Mouse (Mus musculus): Measurements from ENCODE around the gene Parp14.
"Not testable (repeated sequence)": the region's sequence is repeated elsewhere in the genome, so short reads cannot be mapped to it uniquely, and the experiment has no call there.

Parp14 gene

DNA sequence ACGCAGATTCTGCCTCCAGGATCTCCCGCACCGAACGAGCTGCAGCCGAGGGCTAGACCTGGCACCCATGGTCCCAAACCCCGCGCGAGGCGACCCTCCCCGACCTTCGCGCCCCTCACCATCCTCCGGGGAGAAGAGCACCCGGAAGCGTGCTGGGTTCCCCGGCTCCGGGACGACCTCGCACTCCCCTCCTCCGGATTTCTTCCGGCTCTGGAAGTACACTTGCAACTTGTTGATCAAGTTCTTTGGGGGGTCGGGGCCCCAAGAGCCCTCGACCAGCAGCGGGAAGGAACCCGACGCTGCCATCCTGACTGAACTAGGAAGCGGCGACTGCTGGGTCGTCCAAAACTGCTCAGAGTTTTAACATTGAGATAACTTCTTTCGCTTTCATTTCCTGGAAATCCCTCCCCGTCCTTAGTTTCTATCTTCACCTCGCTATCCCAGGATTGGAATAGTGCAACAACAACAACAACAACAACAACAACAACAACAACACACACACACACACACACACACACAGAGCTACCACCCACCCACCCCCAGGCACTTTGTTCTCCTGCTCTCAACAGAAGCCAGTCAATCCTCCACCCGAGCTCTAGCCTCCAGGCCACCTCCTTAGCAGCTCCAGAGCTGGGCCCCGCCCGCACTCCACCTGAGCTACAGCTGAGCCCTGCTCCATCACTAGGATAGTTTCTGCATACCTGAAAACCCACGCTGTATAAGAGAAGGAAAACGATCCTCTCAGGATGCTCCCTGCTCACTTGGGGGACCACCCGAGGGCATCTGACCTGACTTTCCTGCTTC, at the start of gene Parp14:
TSS of gene Parp14 (minus strand) at position 497 of the 804 bp plus-strand sequence.
- no peak for DNase-seq (ENCODE audit: low spot score in 2 of 2)

DNA sequence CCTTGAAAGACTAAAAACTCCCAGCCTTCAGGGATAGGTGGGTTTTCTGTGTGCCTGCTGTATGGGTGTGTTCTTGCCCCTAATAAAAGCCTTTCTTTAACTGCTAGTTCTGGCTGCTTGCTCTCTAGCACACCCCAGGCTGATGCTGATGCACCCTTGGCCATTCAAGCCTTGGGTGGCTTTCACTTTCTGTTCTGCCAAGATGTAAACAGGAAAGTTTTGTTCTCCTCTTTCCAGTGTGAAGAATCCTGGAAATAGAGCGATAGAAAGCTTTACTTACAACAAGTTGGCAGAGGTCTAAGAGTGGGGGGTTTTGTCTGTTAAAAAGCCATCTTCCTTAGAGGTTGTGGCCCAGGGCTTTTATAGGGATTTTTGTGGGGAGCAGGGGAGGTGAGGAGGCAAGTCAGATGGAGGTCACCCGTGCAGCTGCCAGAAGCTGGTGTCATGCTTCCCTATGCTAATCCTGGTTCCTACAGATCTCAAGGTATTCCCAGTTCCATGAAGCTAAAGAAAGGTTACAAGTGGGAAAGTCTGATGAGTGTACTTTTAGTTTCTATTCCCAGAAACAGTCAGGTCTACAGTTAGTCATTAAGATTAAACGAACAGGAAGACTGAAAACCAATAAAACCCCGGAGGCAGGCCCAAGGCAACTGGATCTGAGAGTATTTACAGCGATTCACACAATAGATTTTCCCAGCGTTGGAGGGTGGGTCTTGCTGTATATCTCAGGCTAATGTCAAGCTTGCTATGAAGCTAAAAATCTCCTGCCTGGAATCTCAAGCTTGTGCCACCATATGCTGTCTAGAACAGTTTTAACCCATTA, 47.6 kb upstream of the Parp14 start:
- DNase-seq (ENCODE audit: low spot score in 2 of 2) = no peak

- DNase-seq (ENCODE audit: low spot score in 2 of 2) = no peak
These were observed 43.0 kb upstream of the Parp14 start for GRCm38 (mm10) chr16:35914301-35914700.

DNA sequence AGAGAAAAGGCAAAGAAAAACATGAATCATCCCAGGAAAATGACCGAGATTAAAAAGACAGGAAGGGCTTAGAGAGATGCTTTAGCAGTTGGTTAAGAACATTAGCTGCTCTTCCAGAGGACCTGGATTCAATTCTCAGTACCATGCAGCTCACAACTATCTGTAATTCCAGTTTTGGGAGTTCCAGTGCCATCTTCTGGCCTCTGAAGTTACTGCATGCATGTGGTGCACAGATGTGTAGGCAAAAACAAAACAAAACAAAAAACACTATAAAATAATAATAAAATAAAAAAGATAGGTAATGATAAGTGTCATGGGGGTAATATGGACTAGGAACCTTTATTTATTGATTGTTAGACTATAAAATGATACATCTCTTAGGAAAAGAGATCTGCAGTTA, 42.2 kb upstream of the Parp14 start:
- no peak for DNase-seq (ENCODE audit: low spot score in 2 of 2)

GRCm38 (mm10) chr16:35911449-35911848, 40.1 kb upstream of the Parp14 start:
- DNase-seq (ENCODE audit: low spot score in 2 of 2) = no peak

DNA sequence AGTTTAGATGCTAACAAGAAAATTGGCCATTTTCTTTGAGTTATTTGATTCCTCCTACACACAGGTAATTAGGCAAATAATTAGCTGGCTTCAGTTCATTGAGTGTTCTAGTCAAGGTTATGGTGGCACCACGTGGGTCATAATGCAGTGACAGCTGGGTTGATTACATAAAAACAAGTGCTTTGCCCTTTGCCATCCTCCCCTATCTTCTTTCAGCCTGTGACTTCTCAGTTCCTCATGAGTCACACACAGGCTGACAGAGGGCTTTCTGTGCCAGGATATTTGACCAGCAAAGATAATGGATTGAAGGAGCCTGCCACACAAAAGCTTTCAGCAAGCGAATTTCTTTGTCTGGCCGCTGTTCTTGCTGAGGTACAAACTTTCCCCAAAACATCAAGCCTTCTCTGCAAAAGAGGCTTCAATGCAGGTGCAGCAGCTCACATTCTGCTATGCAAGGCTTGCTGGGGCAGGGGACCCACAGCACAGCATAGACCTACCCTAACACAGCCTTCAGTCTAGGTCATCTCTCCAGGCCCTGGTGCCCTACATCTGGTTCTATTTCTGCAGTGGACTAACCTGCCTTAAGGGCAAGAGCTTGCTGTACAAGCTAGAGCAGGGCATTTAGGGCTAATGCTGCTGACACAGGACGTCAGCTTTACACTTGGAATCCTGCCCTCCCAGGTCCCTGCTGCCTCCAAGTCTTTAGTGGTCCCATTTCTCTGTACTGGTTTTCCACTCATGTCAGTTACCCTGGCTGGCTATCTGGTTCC, 36.3 kb upstream of the Parp14 start:
- DNase-seq (ENCODE audit: low spot score in 2 of 2) = no peak

DNA sequence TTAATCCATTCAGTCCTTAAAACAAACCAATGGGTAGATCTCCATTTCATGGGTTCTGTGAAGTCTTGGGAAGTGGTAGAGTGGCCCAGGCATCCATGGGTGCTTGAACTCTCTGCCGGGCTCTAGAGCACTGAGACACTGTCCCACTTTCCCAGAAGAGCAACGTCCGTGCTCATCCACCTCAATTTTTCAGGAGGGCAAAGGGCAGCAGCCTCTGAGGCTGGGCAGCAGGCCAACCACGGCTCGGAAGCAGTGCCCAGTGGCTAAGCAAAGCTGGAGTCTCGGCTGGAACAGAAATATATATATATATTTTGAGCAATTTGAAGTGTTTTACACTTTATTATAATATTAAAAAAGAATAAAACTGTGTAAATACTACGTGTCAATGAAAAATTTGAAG, 35.5 kb upstream of the Parp14 start:
- DNase-seq (ENCODE audit: low spot score in 2 of 2) = no peak

DNA sequence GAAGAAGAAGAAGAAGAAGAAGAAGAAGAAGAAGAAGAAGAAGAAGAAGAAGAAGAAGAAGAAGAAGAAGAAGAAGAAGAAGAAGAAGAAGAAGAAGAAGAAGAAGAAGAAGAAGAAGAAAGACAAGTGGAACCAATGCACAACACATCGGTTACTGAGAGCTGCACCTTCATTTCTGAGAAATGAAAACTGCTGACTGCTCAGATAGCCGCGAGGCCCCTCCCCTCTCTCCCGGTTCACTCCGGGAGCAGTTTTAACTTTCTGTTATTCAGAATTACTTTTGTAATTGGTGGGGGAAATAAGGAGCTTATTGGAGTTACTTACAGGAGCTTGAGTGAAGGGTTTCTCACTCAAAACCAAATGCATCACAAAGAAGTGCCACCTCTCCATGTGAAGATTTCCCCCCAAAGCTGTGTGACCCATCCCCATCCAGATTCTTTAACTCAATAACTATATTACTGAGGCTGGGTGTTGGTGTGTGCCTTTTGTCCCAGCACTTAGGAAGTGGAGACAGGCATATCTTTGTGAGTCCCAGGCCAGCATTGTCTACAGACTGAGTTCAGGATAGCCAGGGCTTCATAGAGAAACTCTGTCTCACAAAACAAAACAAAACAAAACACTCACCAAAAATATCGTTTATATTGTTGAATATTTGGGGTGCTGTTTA, 34.6 kb upstream of the Parp14 start:
- no peak for DNase-seq (ENCODE audit: low spot score in 2 of 2)

DNA sequence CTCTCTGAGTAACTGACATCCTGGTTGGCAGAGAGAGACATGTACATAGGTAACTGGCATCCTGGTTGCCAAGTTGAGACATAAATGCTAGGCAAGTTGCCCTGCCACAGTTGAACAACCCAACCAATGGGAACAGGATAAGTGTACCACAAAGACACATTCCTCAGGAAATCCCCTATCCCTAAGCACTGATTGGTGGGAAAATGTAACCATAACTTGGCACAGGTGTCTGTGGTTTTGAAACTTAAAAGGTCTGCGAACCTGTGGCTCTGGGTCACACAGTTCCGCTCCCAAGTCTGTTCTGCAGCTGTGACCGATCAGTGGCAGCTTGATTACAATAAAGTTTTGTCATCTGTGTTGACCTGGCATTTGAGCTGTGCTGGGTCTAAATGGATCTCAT, 34.0 kb upstream of the Parp14 start:
- DNase-seq (ENCODE audit: low spot score in 2 of 2) = no peak

DNA sequence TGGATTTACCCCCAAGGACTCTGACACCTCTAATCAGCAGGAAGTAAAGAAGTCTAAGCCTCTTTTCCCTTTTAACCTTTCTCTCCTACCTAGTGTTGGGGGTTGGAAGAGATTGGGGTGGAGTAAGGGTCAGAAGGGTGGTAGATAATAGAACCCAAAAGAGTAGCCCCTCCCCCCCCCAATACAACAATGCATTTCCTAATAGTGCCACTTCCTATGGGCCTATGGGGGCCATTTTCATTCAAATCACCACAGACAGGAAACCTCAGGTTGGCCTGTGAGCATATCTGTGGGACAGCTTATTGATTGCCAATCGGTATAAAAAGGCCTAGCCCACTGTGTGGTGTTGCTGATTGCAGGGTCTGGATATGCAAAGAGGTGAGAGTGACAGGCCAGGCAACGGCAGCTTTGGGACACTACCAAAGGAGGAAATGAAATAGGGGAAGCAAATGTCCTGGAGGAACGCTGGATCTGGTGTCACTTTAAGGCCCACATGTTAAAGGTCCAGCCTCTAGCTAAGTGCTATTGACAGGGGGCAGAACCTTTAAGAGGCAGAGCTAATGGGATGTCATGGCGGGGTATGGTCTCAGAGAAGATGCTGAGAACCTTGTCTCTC, 32.9 kb upstream of the Parp14 start:
- DNase-seq (ENCODE audit: low spot score in 2 of 2) = no peak

DNA sequence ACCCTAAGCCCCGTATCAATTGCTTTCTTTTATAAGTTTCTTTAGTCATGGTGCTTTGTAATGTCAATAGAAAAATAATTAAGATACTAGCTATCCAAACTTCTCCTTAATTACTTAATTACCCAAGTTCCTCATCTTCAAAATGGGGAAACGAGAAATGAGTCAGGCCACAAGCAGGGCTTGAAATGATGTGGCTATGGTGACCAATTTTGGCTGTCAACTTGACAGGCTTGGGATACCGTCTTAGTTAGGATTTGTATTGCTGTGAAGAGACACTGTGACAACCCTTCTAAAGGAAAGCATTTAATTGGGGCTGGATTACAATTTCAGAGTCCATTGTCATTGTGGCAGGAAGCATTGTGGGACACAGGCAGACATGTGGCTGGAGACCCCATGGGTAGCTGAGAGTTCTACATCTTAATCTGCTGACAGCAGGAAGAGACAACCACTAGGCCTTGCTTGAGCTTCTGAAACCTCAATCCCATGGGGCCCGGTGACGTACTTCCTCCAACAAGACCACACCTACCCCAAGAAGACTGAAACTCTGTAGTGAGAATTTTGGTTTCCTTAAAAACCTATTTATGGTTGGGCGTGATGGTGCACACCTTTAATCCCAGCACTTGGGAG, 31.8 kb upstream of the Parp14 start:
- DNase-seq (ENCODE audit: low spot score in 2 of 2) = no peak

DNA sequence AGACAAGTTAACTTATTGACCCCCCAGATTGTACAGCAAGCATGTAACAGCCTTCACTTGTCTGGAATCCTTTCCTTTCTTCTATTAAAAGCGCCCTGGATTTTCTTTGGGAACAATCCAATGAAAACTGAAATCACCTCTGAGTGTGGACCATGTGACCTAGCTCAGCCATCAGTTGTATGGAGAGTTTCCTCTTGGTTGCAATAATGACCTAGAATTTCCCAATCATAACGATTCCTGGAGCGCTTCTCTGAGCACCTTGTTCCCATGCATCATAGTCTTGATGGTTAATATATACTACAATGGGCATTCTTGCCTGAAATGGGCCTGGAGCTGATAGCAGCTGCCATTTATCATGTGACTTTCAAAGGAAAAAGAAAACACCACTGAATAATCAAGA, 29.2 kb upstream of the Parp14 start:
- no peak for DNase-seq (ENCODE audit: low spot score in 2 of 2)

GRCm38 (mm10) chr16:35894997-35895396, 23.7 kb upstream of the Parp14 start:
- DNase-seq (ENCODE audit: low spot score in 2 of 2) = no peak

- DNase-seq (ENCODE audit: low spot score in 2 of 2) = not testable (repeated sequence)
These were observed 20.3 kb upstream of the Parp14 start for GRCm38 (mm10) chr16:35891603-35892002.

DNA sequence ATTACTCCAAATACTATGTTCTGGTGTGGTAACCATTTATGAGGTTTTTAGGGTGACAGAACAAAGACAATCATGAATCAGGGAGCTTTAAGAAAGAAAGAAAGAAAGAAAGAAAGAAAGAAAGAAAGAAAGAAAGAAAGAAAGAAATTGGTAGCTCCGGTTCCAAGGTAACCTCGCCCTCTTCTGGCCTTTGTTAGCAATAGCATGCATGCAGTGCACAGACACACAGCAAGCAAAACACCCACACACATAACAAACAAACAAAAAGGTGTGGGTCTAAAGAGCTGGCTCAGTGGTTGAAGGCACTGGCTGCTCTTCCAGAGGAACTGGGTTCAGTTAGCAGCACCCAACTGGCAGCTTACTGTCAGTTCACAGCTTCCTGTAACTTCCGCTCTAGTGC, 19.3 kb upstream of the Parp14 start:
- DNase-seq (ENCODE audit: low spot score in 2 of 2) = no peak

GRCm38 (mm10) chr16:35888910-35889309, 17.6 kb upstream of the Parp14 start:
- DNase-seq (ENCODE audit: low spot score in 2 of 2) = no peak

DNA sequence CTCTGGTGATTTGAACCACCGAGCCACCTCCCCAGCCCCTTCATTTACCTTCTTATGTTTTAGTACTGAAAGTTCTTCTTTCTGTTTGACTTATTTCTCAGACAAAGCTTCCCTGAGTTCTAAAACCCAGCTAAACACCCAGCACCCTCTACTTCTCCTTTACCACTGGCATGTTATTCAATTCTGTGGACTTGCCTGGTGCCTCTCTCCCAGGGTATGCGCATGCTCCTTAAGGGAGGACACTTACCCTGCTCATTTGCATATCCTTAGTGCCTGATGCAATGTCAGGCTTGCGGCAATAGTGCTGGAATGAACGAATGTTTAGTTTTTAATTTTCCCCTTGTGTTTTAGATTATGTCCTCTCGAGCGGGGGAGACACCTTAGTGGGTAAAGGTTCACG, 16.8 kb upstream of the Parp14 start:
- no peak for DNase-seq (ENCODE audit: low spot score in 2 of 2)

DNA sequence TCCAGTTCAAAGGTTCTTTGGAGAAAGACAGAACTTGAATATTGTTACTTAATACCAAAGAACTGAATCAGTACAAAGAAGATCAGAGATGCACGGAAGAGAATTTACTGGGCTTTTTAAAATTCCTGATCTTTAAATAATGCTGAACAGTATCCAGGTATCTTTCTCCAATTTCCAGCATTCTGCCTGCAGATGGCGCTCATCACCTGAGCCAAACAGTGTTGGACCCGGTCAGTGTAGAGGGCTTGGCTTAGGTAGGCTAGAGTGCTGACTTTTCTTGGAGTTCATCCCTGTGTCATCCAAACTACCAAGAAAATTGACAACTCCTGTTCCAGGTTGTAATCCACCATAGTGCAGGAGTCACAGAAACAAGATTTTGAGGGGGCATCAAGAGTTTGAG, 3.1 kb upstream of the Parp14 start:
- peak in 1 of 2 experiments; percentile 19 for DNase-seq (ENCODE audit: low spot score in 2 of 2)

DNA sequence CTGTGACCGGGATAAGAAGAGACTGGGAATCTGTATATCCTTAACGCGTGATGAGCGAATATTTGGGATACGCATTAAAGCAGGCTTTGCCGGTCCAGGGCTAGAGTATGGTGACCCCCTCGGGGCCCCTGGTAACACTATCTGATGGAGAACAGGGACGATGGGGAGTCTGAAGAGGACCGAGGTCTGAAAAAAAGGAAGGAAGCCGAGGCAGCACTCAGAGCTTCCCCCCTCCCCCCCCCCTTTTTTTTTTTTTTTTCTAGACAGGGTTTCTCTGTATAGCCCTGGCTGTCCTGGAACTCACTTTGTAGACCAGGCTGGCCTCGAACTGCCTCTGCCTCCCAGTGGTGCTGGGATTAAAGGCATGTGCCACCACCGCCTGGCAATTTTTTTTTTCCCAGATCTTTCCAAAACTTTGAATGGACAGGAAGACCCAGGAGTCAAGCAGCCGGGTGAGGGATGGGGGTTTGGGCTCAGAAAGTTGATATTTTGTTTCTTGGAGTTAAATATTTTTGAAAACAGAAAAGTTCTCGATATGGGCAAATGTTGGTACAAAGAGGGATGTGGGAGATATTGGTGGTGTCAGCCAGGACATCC, 1.2 kb upstream of the Parp14 start:
- no peak for DNase-seq (ENCODE audit: low spot score in 2 of 2)

DNA sequence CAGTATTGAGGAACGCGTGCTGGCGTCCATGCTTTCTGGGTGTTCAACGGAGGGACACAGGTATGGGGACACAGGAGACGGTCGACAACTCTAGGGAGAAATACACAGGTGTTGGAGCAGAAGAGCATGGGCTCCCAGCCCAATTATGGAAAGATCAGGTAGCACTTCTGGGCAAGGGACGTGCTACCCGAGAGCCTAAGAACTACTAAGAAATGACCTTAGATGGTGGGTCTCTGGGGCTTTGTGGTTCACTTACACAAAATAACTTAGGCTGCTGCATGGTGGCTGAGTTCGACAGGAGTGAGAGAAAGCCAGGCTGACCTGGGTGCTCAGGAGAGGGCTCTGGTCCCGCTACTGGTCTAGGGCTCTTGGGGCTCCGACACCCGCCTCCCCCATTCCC, 554 bp upstream of the Parp14 start:
- no peak for DNase-seq (ENCODE audit: low spot score in 2 of 2)

Data from frontal cortex, postnatal 10 days (tissue).